Mouse (Mus musculus) lung, adult 2 months (tissue): ENCODE data around the gene Iqschfp.

Experiments used
- CTCF ChIP-seq: fragments of 200-500 bp; IDR thresholded peaks from 2 replicates; pipeline ENCODE4 v1.5.1; 2011; ENCODE audit warnings: mild to moderate bottlenecking, low read length, control low read depth; ENCODE audit not compliant: insufficient read depth
- POLR2A ChIP-seq: fragments of 200-500 bp; IDR thresholded peaks from 2 replicates; pipeline ENCODE4 v1.6.1; 2011; ENCODE audit warnings: low read depth, mild to moderate bottlenecking, control low read depth, low read length, borderline replicate concordance; ENCODE audit errors: extremely low read depth

GRCm38 (mm10) chr3:68492513-68492912, 600.5 kb downstream of the Iqschfp start:
- no peak for TF ChIP-seq POLR2A
- no peak for TF ChIP-seq CTCF
